Mouse (Mus musculus): ENCODE measurements around the gene Rere. TPM values are rescaled to one million over a fixed set of nuclear protein-coding genes. Genes with fewer than 3 reads are reported as not detected.
A peak's percentile ranks its signal among the peaks of the same experiment; 100 is the strongest.

Gene Rere
- total RNA-seq (2021) = 100 to 1,000 TPM in 1 of 2 experiments, 10 to 100 TPM in 1; 98.6 to 106 TPM

- intact Hi-C loops (cut with DNase I) = loop anchor here (10.0 kb wide), 1 partner anchor 184 kb away; no protein-coding TSS in a partner anchor
- peak; percentile 98 for DNase-seq
These were observed at the start of gene Rere for GRCm38 (mm10) chr4:150281018-150281761. Gene Rere, plus strand, starts transcription at chr4:150281646.

- DNase-seq = no peak
- intact Hi-C loops (cut with DNase I) = no loop called here
These were observed 49.6 kb upstream of the Rere start for GRCm38 (mm10) chr4:150231871-150232270.

GRCm38 (mm10) chr4:150234599-150235327, 46.7 kb upstream of the Rere start:
- intact Hi-C loops (cut with DNase I) = no loop called here

GRCm38 (mm10) chr4:150235585-150235984, 45.9 kb upstream of the Rere start:
- DNase-seq = no peak
- intact Hi-C loops (cut with DNase I) = no loop called here

More at GRCm38 (mm10) chr4:150234599-150235327, 46.7 kb upstream of the Rere start:
- no peak for DNase-seq

- no peak for DNase-seq
These were observed 45.4 kb upstream of the Rere start for GRCm38 (mm10) chr4:150236031-150236430.

GRCm38 (mm10) chr4:150236521-150237481, 44.6 kb upstream of the Rere start, which contains the start of gene Eno1:
Gene Eno1, plus strand, starts transcription at chr4:150236721.
- intact Hi-C loops (cut with DNase I) = no loop called here
- DNase-seq = peak; percentile 99

More at GRCm38 (mm10) chr4:150236031-150236430, 45.4 kb upstream of the Rere start:
- intact Hi-C loops (cut with DNase I) = no loop called here

- no peak for DNase-seq
These were observed 43.6 kb upstream of the Rere start for GRCm38 (mm10) chr4:150237636-150238361.

GRCm38 (mm10) chr4:150238433-150239086, 42.9 kb upstream of the Rere start:
- no peak for DNase-seq
- intact Hi-C loops (cut with DNase I) = no loop called here

More at GRCm38 (mm10) chr4:150237636-150238361, 43.6 kb upstream of the Rere start:
- intact Hi-C loops (cut with DNase I) = no loop called here

- intact Hi-C loops (cut with DNase I) = no loop called here
- DNase-seq = no peak
These were observed 42.4 kb upstream of the Rere start for GRCm38 (mm10) chr4:150239087-150239480.

GRCm38 (mm10) chr4:150239503-150239902, 41.9 kb upstream of the Rere start:
- intact Hi-C loops (cut with DNase I) = no loop called here
- DNase-seq = no peak

- intact Hi-C loops (cut with DNase I) = no loop called here
These were observed 41.5 kb upstream of the Rere start for GRCm38 (mm10) chr4:150239951-150240368.

GRCm38 (mm10) chr4:150240381-150240886, 41.0 kb upstream of the Rere start:
- intact Hi-C loops (cut with DNase I) = no loop called here
- DNase-seq = no peak

More at GRCm38 (mm10) chr4:150239951-150240368, 41.5 kb upstream of the Rere start:
- DNase-seq = peak; percentile 66

GRCm38 (mm10) chr4:150241708-150242107, 39.7 kb upstream of the Rere start:
- intact Hi-C loops (cut with DNase I) = no loop called here

GRCm38 (mm10) chr4:150242745-150243144, 38.7 kb upstream of the Rere start:
- no peak for DNase-seq
- intact Hi-C loops (cut with DNase I) = no loop called here

More at GRCm38 (mm10) chr4:150241708-150242107, 39.7 kb upstream of the Rere start:
- DNase-seq = no peak

GRCm38 (mm10) chr4:150245876-150246275, 35.6 kb upstream of the Rere start:
- DNase-seq = no peak
- intact Hi-C loops (cut with DNase I) = no loop called here

GRCm38 (mm10) chr4:150248009-150248408, 33.4 kb upstream of the Rere start:
- intact Hi-C loops (cut with DNase I) = no loop called here
- DNase-seq = peak; percentile 77

- no peak for DNase-seq
- intact Hi-C loops (cut with DNase I) = no loop called here
These were observed 32.5 kb upstream of the Rere start for GRCm38 (mm10) chr4:150248917-150249316.

- DNase-seq = no peak
- intact Hi-C loops (cut with DNase I) = no loop called here
These were observed 31.6 kb upstream of the Rere start for GRCm38 (mm10) chr4:150249731-150250270.

All from left cerebral cortex, postnatal 4 days (tissue).